Mouse (Mus musculus): ENCODE results near the gene Flnb. TPM values are rescaled to one million over a fixed set of nuclear protein-coding genes. Genes with fewer than 3 reads are reported as not detected.

The Flnb gene
- 7.0 and 7.2 TPM in 2 replicates for polyA plus RNA-seq (2015; fragmentation: Nextera tagmentation; extraction: Ambion mirVana)

- Histone ChIP-seq H3K36me3 (ENCODE audit: control insufficient read depth, insufficient read depth) (no peaks in the 10 kb centered on the region), H3K4me3 (ENCODE audit: low read depth, low read length) (peak within 1 kb of the TSS; percentile 64), H3K27ac (ENCODE audit: low read depth, low read length) (peak within 1 kb of the TSS; percentile 75), H3K9ac (ENCODE audit: low read depth, low read length) (peak within 1 kb of the TSS; percentile 68), H3K4me1 (replicated peaks; ENCODE audit: control insufficient read depth, insufficient read depth, low read length) (0 out of 2 replicates have a peak, but pooled peaks cover 10% of the 10 kb centered on the region), H3K27me3 (replicated peaks; ENCODE audit: control insufficient read depth, insufficient read depth, low read length) (no peaks in the 10 kb centered on the region), H3K9me3 (ENCODE audit: control insufficient read depth) (no peaks in the 10 kb centered on the region), H3K4me2 (replicated peaks; ENCODE audit: low read depth) (peak within 1 kb of the TSS; percentile 95)
- ATAC-seq, result peak; percentile 86
- under 1% methylated on average over 49 of the region's 49 CpGs for WGBS
- peak; percentile 99 for TF ChIP-seq CTCF (IDR thresholded peaks at IDR 0.05; ENCODE audit: low read depth)
Observed at GRCm38 (mm10) chr14:7817770-7818462, at the start of gene Flnb. Gene Flnb (plus strand): TSS chr14:7817957.

- Histone ChIP-seq H3K9ac (ENCODE audit: low read depth, low read length) (0 out of 2 replicates have a peak overlapping the region, but pooled peaks have one; percentile 22), H3K4me1 (replicated peaks; ENCODE audit: control insufficient read depth, insufficient read depth, low read length) (no peaks in the 10 kb centered on the region), H3K36me3 (ENCODE audit: control insufficient read depth, insufficient read depth) (no peaks in the 10 kb centered on the region), H3K27ac (ENCODE audit: low read depth, low read length) (no peak overlapping the region), H3K9me3 (ENCODE audit: control insufficient read depth) (no peaks in the 10 kb centered on the region), H3K27me3 (replicated peaks; ENCODE audit: control insufficient read depth, insufficient read depth, low read length) (no peaks in the 10 kb centered on the region), H3K4me2 (replicated peaks; ENCODE audit: low read depth) (peak overlapping the region; percentile 57), H3K4me3 (ENCODE audit: low read depth, low read length) (peak overlapping the region; percentile 46)
- ATAC-seq, result peak; percentile 49; the same call in 1 of the 2 replicates
- TF ChIP-seq CTCF (IDR thresholded peaks at IDR 0.05; ENCODE audit: low read depth), result no peak
- 28% methylated on average over 24 of the region's 24 CpGs for WGBS
Observed at GRCm38 (mm10) chr14:7773714-7774389, 43.9 kb upstream of the Flnb start.

GRCm38 (mm10) chr14:7786073-7786472 lies 31.7 kb upstream of the Flnb start:
- no peak for ATAC-seq
- TF ChIP-seq CTCF (IDR thresholded peaks at IDR 0.05; ENCODE audit: low read depth), result no peak

GRCm38 (mm10) chr14:7789266-7790030 lies 28.3 kb upstream of the Flnb start:
- Histone ChIP-seq H3K27ac (ENCODE audit: low read depth, low read length) (no peak overlapping the region), H3K27me3 (replicated peaks; ENCODE audit: control insufficient read depth, insufficient read depth, low read length) (no peaks in the 10 kb centered on the region), H3K9me3 (ENCODE audit: control insufficient read depth) (no peaks in the 10 kb centered on the region), H3K4me3 (ENCODE audit: low read depth, low read length) (no peak overlapping the region), H3K36me3 (ENCODE audit: control insufficient read depth, insufficient read depth) (no peaks in the 10 kb centered on the region), H3K9ac (ENCODE audit: low read depth, low read length) (no peak overlapping the region), H3K4me1 (replicated peaks; ENCODE audit: control insufficient read depth, insufficient read depth, low read length) (no peaks in the 10 kb centered on the region), H3K4me2 (replicated peaks; ENCODE audit: low read depth) (no peak overlapping the region)
- TF ChIP-seq CTCF (IDR thresholded peaks at IDR 0.05; ENCODE audit: low read depth), result no peak
- 80% methylated on average over 7 of the region's 7 CpGs for WGBS
- no peak for ATAC-seq

More at GRCm38 (mm10) chr14:7786073-7786472, 31.7 kb upstream of the Flnb start:
- H3K4me1 ChIP-seq (replicated peaks; ENCODE audit: control insufficient read depth, insufficient read depth, low read length), result no peaks in the 10 kb centered on the region
- H3K27me3 ChIP-seq (replicated peaks; ENCODE audit: control insufficient read depth, insufficient read depth, low read length), result no peaks in the 10 kb centered on the region
- H3K36me3 ChIP-seq (ENCODE audit: control insufficient read depth, insufficient read depth), result no peaks in the 10 kb centered on the region
- 31% methylated on average over 13 of the region's 13 CpGs for WGBS
- no peak overlapping the region for H3K27ac ChIP-seq (ENCODE audit: low read depth, low read length)
- no peak overlapping the region for H3K4me2 ChIP-seq (replicated peaks; ENCODE audit: low read depth)
- H3K9me3 ChIP-seq (ENCODE audit: control insufficient read depth), result no peaks in the 10 kb centered on the region
- no peak overlapping the region for H3K4me3 ChIP-seq (ENCODE audit: low read depth, low read length)
- no peak overlapping the region for H3K9ac ChIP-seq (ENCODE audit: low read depth, low read length)

GRCm38 (mm10) chr14:7791061-7791531 lies 26.7 kb upstream of the Flnb start:
- no peak overlapping the region for H3K27ac ChIP-seq (ENCODE audit: low read depth, low read length)
- 13% methylated on average over 19 of the region's 19 CpGs for WGBS
- no peak for ATAC-seq
- H3K4me2 ChIP-seq (replicated peaks; ENCODE audit: low read depth), result peak overlapping the region; percentile 63
- no peak overlapping the region for H3K9ac ChIP-seq (ENCODE audit: low read depth, low read length)
- H3K4me1 ChIP-seq (replicated peaks; ENCODE audit: control insufficient read depth, insufficient read depth, low read length), result no peaks in the 10 kb centered on the region
- H3K27me3 ChIP-seq (replicated peaks; ENCODE audit: control insufficient read depth, insufficient read depth, low read length), result no peaks in the 10 kb centered on the region
- no peak for TF ChIP-seq CTCF (IDR thresholded peaks at IDR 0.05; ENCODE audit: low read depth)
- H3K4me3 ChIP-seq (ENCODE audit: low read depth, low read length), result peak overlapping the region; percentile 32
- H3K9me3 ChIP-seq (ENCODE audit: control insufficient read depth), result no peaks in the 10 kb centered on the region
- H3K36me3 ChIP-seq (ENCODE audit: control insufficient read depth, insufficient read depth), result no peaks in the 10 kb centered on the region

Data from intestine, postnatal 0 days (tissue).